Comparison of ENCODE assay signal across 27 mouse cellular contexts in the genomic region with DNA sequence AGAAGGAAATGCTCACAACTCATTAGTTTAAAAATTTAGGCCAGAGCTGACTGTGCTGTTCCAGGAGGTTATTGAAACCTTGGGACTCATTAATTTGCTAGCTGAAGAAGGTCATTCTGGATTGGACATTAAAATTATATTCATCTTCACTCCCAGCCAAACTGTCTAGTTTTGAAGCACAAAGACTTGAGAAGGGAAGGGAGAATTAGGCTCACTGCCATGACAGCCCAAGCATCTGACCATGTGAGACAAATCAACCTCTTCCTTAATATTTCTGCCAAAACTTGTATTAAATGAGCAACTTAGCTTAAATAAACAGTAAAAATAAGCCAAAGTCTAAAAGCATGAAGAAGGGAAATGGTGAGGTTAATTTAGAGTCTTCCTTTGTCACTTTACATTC.
DNase-seq lines count a peak whose midpoint lies in the region; ATAC-seq and TF ChIP-seq lines count a peak whose summit lies in the region.
"Had no signal": no experiment of that assay in that cellular context is flagged by ENCODE, and none has a peak within 500 bp of the region (broad histone marks: within the 10 kb centered on the region; RNA-seq: fewer than 3 reads in every experiment).

No protein-coding gene starts in this region.

- intact Hi-C loops in gastrocnemius, postnatal 14 days (cut with DNase I; ENCODE audit: low total_unique reads): no loop called here

- no peaks in the 10 kb centered on the region for H3K4me1 ChIP-seq in kidney, embryonic 15.5 days
- H3K4me1 ChIP-seq in lung, embryonic 14.5 days (ENCODE audit: insufficient read depth): no peaks in the 10 kb centered on the region
- no peaks in the 10 kb centered on the region for H3K4me1 ChIP-seq in midbrain, embryonic 11.5 days (ENCODE audit: control insufficient read depth, insufficient read depth, low read length)
- H3K4me1 ChIP-seq: embryonic facial prominence, embryonic 13.5 days; heart, embryonic 12.5 days; hindbrain, embryonic 10.5 days; hindbrain, embryonic 15.5 days; limb, embryonic 15.5 days; lung, embryonic 15.5 days; midbrain, embryonic 12.5 days; neural tube, embryonic 13.5 days had no signal

- no peak overlapping the region for H3K9ac ChIP-seq in kidney, embryonic 15.5 days
- H3K9ac ChIP-seq in lung, embryonic 14.5 days: no peak overlapping the region
- no peak overlapping the region for H3K9ac ChIP-seq in midbrain, embryonic 11.5 days (ENCODE audit: low read length)
- H3K9ac ChIP-seq: embryonic facial prominence, embryonic 13.5 days; heart, embryonic 12.5 days; hindbrain, embryonic 15.5 days; limb, embryonic 15.5 days; liver, embryonic 14.5 days; lung, embryonic 15.5 days; midbrain, embryonic 12.5 days; neural tube, embryonic 13.5 days had no signal

- H3K27ac ChIP-seq in kidney, embryonic 15.5 days: no peak overlapping the region
- no peak overlapping the region for H3K27ac ChIP-seq in lung, embryonic 14.5 days (ENCODE audit: low read depth)
- no peak overlapping the region for H3K27ac ChIP-seq in midbrain, embryonic 11.5 days (ENCODE audit: low read depth, low read length)
- H3K27ac ChIP-seq: embryonic facial prominence, embryonic 13.5 days; heart, adult 2 months; hindbrain, embryonic 10.5 days; hindbrain, embryonic 15.5 days; limb, embryonic 15.5 days; liver, embryonic 14.5 days; lung, embryonic 15.5 days; midbrain, embryonic 12.5 days; neural tube, embryonic 13.5 days had no signal

- TF ChIP-seq CTCF in lung, embryonic 14.5 days (IDR thresholded peaks at IDR 0.05; ENCODE audit: low read depth): no peak

- H3K27me3 ChIP-seq in kidney, embryonic 15.5 days: no peaks in the 10 kb centered on the region
- H3K27me3 ChIP-seq in lung, embryonic 14.5 days (ENCODE audit: insufficient read depth, low read length): no peaks in the 10 kb centered on the region
- no peaks in the 10 kb centered on the region for H3K27me3 ChIP-seq in midbrain, embryonic 11.5 days (ENCODE audit: control insufficient read depth, insufficient read depth, low read length)
- H3K27me3 ChIP-seq: embryonic facial prominence, embryonic 13.5 days; heart, embryonic 12.5 days; hindbrain, embryonic 15.5 days; limb, embryonic 15.5 days; lung, embryonic 15.5 days; midbrain, embryonic 12.5 days; neural tube, embryonic 13.5 days had no signal

- DNase-seq in gastrocnemius, postnatal 14 days: peak; percentile 9
- DNase-seq in gastrocnemius, adult 8-10 months (ENCODE audit: low spot score in 2 of 2): no peak
- DNase-seq in kidney, postnatal 10 days: peak; percentile 55
- peak; percentile 2 for DNase-seq in lung, embryonic 14.5 days
- no peak for DNase-seq in lung, postnatal 25 days (ENCODE audit: low spot score)
- no peak for DNase-seq in midbrain, embryonic 11.5 days (ENCODE audit: low spot score, missing footprints)
- DNase-seq: adrenal gland, postnatal 14 days; cerebellum, adult 11-12 months; cerebellum, adult 9-11 months; embryo, embryonic 11 days; heart, adult 2 months; lung, postnatal 36 days; right cerebral cortex, postnatal 4 days had no signal

- no peaks in the 10 kb centered on the region for H3K36me3 ChIP-seq in kidney, embryonic 15.5 days
- no peaks in the 10 kb centered on the region for H3K36me3 ChIP-seq in lung, embryonic 14.5 days (ENCODE audit: insufficient read depth)
- no peaks in the 10 kb centered on the region for H3K36me3 ChIP-seq in midbrain, embryonic 11.5 days (ENCODE audit: control insufficient read depth, insufficient read depth, low read length)
- H3K36me3 ChIP-seq: embryonic facial prominence, embryonic 13.5 days; heart, embryonic 12.5 days; hindbrain, embryonic 10.5 days; hindbrain, embryonic 15.5 days; limb, embryonic 15.5 days; lung, embryonic 15.5 days; midbrain, embryonic 12.5 days; neural tube, embryonic 13.5 days had no signal

- no peaks in the 10 kb centered on the region for H3K9me3 ChIP-seq in kidney, embryonic 15.5 days (replicated peaks)
- H3K9me3 ChIP-seq in lung, embryonic 14.5 days (ENCODE audit: low read depth, low read length): no peaks in the 10 kb centered on the region
- H3K9me3 ChIP-seq in midbrain, embryonic 11.5 days (ENCODE audit: control insufficient read depth, low read length): no peaks in the 10 kb centered on the region
- H3K9me3 ChIP-seq: embryonic facial prominence, embryonic 13.5 days; heart, embryonic 12.5 days; hindbrain, embryonic 10.5 days; hindbrain, embryonic 15.5 days; limb, embryonic 15.5 days; lung, embryonic 15.5 days; midbrain, embryonic 12.5 days; neural tube, embryonic 13.5 days had no signal

- H3K4me2 ChIP-seq in kidney, embryonic 15.5 days: no peak overlapping the region
- H3K4me2 ChIP-seq in lung, embryonic 14.5 days: no peak overlapping the region
- H3K4me2 ChIP-seq in midbrain, embryonic 11.5 days: no peak overlapping the region
- H3K4me2 ChIP-seq: embryonic facial prominence, embryonic 13.5 days; heart, embryonic 12.5 days; hindbrain, embryonic 15.5 days; limb, embryonic 15.5 days; lung, embryonic 15.5 days; midbrain, embryonic 12.5 days; neural tube, embryonic 13.5 days had no signal

- ATAC-seq in kidney, embryonic 15.5 days (replicated peaks; ENCODE audit: low FRiP score): no peak
- ATAC-seq in lung, embryonic 14.5 days (ENCODE audit: insufficient read depth): no peak
- no peak for ATAC-seq in midbrain, embryonic 11.5 days (ENCODE audit: low FRiP score)
- ATAC-seq: forebrain, embryonic 16.5 days; inflammation-experienced regulatory T-cells, adult 6 months had no signal

- H3K4me3 ChIP-seq in kidney, embryonic 15.5 days (replicated peaks): no peak overlapping the region
- no peak overlapping the region for H3K4me3 ChIP-seq in lung, embryonic 14.5 days (ENCODE audit: low read depth, low read length)
- H3K4me3 ChIP-seq in midbrain, embryonic 11.5 days (ENCODE audit: low read depth, low read length): no peak overlapping the region
- H3K4me3 ChIP-seq: embryonic facial prominence, embryonic 13.5 days; erythroblast, embryonic 14.5 days; heart, adult 2 months; heart, embryonic 12.5 days; hindbrain, embryonic 10.5 days; hindbrain, embryonic 15.5 days; limb, embryonic 15.5 days; lung, embryonic 15.5 days; midbrain, embryonic 12.5 days; myocyte; neural tube, embryonic 13.5 days had no signal

Comparison
In these comparisons a context has a peak if more than half of its experiments do, and no peak if none do; other contexts are left out.
1. DNase-seq: peak in gastrocnemius, postnatal 14 days (single experiment), kidney, postnatal 10 days (single experiment) and lung, embryonic 14.5 days (single experiment); none in gastrocnemius, adult 8-10 months (0 of 2), lung, postnatal 25 days (single experiment) and midbrain, embryonic 11.5 days (single experiment).